Mouse (Mus musculus): ENCODE results near the gene Olfr381. TPM values are rescaled to one million over a fixed set of nuclear protein-coding genes. Genes with fewer than 3 reads are reported as not detected.
"Not testable (repeated sequence)": the region's sequence is repeated elsewhere in the genome, so short reads cannot be mapped to it uniquely, and the experiment has no call there.

Olfr381 gene
- not detected for total RNA-seq (2021)

DNA sequence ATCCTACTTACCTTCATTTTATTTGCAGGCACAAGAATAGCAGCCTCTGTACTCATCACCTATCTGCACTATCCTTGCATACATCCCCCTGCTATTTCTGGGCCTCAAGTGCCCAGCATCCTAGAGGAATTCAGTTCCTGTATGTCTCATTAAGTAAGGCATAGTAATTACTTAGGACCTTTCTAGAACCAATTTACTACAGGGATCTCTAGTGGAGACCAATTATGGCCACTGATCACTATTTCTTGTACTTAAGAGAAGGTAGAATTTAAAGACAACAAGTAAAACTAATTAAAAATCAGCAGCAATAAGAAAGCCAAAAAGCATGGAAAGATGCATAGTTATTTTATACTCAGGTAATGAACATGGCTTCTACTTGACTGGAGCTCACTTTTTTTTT is at the start of gene Olfr381:
Gene Olfr381 (minus strand): TSS at position 101 of the 400 bp plus-strand sequence.
- no peak for DNase-seq (ENCODE audit: low spot score)
- intact Hi-C loops (cut with DNase I), result no loop called here

DNA sequence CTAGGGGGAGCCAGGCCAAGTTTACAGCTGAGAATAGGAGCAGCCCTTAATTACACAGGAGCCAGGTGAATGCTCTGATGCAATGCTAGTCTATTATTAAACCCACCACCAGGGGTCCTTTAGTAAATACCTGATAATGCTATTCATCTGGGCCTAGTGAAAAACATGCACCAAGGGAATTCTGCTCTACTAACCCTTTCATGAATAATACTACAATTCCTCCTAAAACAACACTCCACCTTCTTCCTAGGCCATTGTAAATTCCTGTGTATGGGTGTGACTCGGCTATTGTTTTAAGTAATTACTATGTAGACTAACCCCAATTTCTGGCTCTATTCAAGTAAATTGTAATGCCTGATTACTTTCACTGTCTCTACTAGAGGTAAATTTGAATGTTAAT is 37.6 kb upstream of the Olfr381 start:
- intact Hi-C loops (cut with DNase I); DNase-seq (ENCODE audit: low spot score): not testable (repeated sequence)

DNA sequence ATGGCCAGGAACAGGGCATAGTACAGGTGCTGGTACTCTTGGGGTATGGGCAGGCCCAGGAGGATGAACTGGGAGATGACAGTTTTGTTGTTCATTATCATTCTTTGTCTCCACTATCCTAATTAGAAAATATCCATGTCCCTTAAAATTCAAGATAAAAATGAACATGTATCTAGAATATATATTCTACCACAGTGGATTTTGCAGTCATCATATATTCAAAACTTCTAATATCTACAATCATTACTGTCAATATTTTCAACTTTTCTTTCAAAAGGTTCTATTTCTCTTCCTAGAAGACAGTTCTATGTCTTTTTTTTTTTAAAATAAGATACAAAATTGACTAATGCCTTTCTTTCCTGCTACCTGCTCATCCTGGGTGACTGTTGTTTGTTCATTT is 25.7 kb upstream of the Olfr381 start, which contains the start of gene Olfr382:
Gene Olfr382 (minus strand): TSS at position 101 of the 400 bp plus-strand sequence.
- intact Hi-C loops (cut with DNase I), result no loop called here
- no peak for DNase-seq (ENCODE audit: low spot score)

DNA sequence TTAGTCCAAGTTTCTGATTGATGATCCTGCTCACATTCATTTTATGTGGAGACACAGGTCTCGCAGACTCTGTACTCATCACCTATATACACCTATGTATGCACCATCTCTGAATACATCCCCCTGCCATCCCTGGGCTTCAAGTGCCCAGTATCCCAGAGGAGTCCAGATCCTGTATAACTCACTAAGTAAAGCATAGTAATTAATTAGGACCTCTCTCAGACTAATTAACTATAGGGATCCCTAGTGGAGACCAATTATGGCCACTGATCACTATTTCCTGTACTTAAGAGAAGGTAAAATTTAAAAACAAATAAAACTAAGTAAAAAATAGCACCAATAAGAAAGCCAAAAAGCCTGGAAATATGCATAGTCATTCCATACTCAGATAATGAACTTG is 34.0 kb downstream of the Olfr381 start, which contains the start of gene Olfr380:
Gene Olfr380 (minus strand): TSS at position 101 of the 400 bp plus-strand sequence.
- intact Hi-C loops (cut with DNase I), result loop anchor here (2.0 kb wide), 1 partner anchor 53 kb away; no protein-coding TSS in a partner anchor
- no peak for DNase-seq (ENCODE audit: low spot score)

Other genes starting within 250 kb of the Olfr381 start
- gene Trpv3, start 224.2 kb downstream of the Olfr381 start, total RNA-seq (2021), result under 1 TPM; 0.03 to 0.05 TPM
- gene Aspa, start 162.0 kb downstream of the Olfr381 start, total RNA-seq (2021), result 1 to 10 TPM; 1.3 to 1.4 TPM
- not detected for gene Gm49340, start 161.9 kb downstream of the Olfr381 start, total RNA-seq (2021)
- gene Spata22, start 161.9 kb downstream of the Olfr381 start, total RNA-seq (2021), result not detected
- not detected for gene Olfr20, start 140.8 kb downstream of the Olfr381 start, total RNA-seq (2021)
- gene Olfr376, start 120.4 kb downstream of the Olfr381 start, total RNA-seq (2021), result not detected
- gene Olfr1, start 92.0 kb downstream of the Olfr381 start, total RNA-seq (2021), result not detected
- gene Olfr378, start 63.1 kb downstream of the Olfr381 start, total RNA-seq (2021), result not detected
- gene Olfr380, start 34.1 kb downstream of the Olfr381 start, total RNA-seq (2021), result not detected
- not detected for gene Olfr382, start 25.6 kb upstream of the Olfr381 start, total RNA-seq (2021)
- not detected for gene Olfr385, start 101.4 kb upstream of the Olfr381 start, total RNA-seq (2021)
- not detected for gene Olfr384, start 107.0 kb upstream of the Olfr381 start, total RNA-seq (2021)
- gene Zfp735, start 197.2 kb upstream of the Olfr381 start, total RNA-seq (2021), result not detected

Measured in heart, postnatal 25 days (tissue).